Mouse (Mus musculus): Measurements from ENCODE around the gene Ms4a1. TPM values are rescaled to one million over a fixed set of nuclear protein-coding genes. Genes with fewer than 3 reads are reported as not detected.
"Not testable (repeated sequence)": the region's sequence is repeated elsewhere in the genome, so short reads cannot be mapped to it uniquely, and the experiment has no call there.

The Ms4a1 gene
- polyA plus RNA-seq (2016; fragmentation: Nextera tagmentation; extraction: Ambion mirVana), result not detected in 2 replicates

DNA sequence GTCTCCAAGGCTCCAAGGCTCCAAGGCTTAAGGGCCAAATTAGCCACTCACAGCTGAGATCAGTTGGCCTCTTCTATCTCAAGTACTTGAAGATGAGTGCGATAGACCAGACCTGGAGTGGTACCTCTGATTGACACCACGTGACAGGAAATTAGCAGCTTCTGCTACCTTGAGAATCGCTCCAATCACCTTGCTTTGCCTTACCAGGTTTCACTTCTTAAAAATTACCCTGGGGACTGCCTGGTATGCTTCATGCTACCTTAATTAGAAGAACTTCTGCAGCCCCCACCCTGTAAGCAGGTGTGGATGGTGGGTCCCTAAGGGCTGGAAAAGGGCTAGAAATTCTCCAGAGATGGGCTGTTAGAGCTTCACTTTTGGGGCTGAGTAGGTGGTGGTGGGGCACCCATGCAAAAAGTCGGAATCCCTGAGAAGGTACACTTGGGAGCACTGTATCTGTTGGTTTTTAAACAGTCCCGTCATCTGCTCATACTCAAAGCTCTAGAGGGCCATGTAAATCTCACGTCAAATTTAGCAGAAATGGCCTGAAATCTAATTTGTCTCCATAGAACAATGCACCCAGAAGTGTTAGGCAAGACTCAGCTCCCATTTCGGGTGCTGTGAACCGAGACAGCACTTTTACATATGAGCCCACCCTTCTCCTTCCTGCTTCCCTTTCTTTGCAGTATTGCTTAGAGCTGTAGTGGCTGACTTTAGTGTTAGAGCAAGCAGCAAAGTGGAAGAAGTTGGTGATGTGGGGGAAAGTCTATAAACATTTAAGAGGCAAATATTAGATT, at the start of gene Ms4a1:
Gene Ms4a1, minus strand, starts transcription at position 190 of the 794 bp plus-strand sequence.
- no peaks in the 10 kb centered on the region for H3K9me3 ChIP-seq (replicated peaks)
- no peak within 1 kb of the TSS for H3K4me2 ChIP-seq
- no peaks in the 10 kb centered on the region for H3K27me3 ChIP-seq (replicated peaks)
- H3K36me3 ChIP-seq, result no peaks in the 10 kb centered on the region
- no peak within 1 kb of the TSS for H3K27ac ChIP-seq (ENCODE audit: poor library complexity, severe bottlenecking)
- no peak for ATAC-seq (ENCODE audit: insufficient number of reproducible peaks, low FRiP score)
- no peaks in the 10 kb centered on the region for H3K4me1 ChIP-seq (replicated peaks)
- 74% methylated on average over 8 of the region's 8 CpGs for WGBS
- H3K9ac ChIP-seq, result no peak within 1 kb of the TSS
- H3K4me3 ChIP-seq, result no peak within 1 kb of the TSS

DNA sequence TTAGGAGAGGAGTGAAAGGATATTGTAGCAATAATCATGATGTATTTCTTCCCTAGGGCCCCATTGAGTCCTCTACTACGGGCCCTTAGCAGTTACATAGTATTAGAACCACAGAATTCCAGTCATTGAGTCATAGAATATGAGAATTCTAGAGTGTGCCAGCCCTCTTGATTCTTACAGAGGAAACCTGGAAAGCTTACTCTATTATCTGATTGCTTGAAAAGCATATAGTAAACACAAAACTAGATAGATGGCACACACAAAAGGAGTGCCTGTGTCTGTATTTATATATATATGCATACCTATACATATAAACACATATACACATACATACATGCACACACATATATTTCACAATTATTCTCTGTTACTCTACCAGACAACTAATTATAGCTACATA, 48.3 kb upstream of the Ms4a1 start, which contains the start of gene Ms4a14:
Gene Ms4a14, minus strand, starts transcription at position 101 of the 400 bp plus-strand sequence.
- H3K27me3 ChIP-seq (replicated peaks), result no peaks in the 10 kb centered on the region
- no peak within 1 kb of the TSS for H3K4me3 ChIP-seq
- no peak within 1 kb of the TSS for H3K27ac ChIP-seq (ENCODE audit: poor library complexity, severe bottlenecking)
- H3K4me1 ChIP-seq (replicated peaks), result no peaks in the 10 kb centered on the region
- no peak within 1 kb of the TSS for H3K4me2 ChIP-seq
- no peaks in the 10 kb centered on the region for H3K36me3 ChIP-seq
- 66% methylated on average over 1 of the region's 1 CpGs for WGBS
- H3K9ac ChIP-seq, result no peak within 1 kb of the TSS
- no peak for ATAC-seq (ENCODE audit: insufficient number of reproducible peaks, low FRiP score)
- H3K9me3 ChIP-seq (replicated peaks), result no peaks in the 10 kb centered on the region

DNA sequence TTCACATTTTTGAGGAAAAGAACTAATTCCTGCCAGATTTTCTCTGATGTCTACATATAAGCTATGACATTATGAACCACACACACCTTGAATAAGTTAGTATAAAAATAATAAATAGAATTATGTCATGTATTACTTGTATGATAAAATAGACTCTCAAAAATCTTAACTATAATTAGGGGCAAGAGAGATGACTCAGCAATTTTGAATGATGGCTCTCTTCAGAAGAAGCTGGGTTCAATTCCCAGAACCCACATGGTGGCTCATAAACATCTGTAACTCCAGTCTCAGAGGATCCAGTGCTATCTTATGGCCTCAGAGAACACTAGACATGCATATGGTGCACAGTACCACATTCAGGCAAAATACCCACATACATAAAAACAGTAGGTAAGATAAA, 42.8 kb upstream of the Ms4a1 start:
- H3K27me3 ChIP-seq (replicated peaks), result no peaks in the 10 kb centered on the region
- no peaks in the 10 kb centered on the region for H3K4me1 ChIP-seq (replicated peaks)
- no peak for ATAC-seq (ENCODE audit: insufficient number of reproducible peaks, low FRiP score)
- no peak overlapping the region for H3K4me3 ChIP-seq
- H3K4me2 ChIP-seq, result no peak overlapping the region
- H3K36me3 ChIP-seq, result no peaks in the 10 kb centered on the region
- no peak overlapping the region for H3K9ac ChIP-seq
- no peak overlapping the region for H3K27ac ChIP-seq (ENCODE audit: poor library complexity, severe bottlenecking)
- no peaks in the 10 kb centered on the region for H3K9me3 ChIP-seq (replicated peaks)

DNA sequence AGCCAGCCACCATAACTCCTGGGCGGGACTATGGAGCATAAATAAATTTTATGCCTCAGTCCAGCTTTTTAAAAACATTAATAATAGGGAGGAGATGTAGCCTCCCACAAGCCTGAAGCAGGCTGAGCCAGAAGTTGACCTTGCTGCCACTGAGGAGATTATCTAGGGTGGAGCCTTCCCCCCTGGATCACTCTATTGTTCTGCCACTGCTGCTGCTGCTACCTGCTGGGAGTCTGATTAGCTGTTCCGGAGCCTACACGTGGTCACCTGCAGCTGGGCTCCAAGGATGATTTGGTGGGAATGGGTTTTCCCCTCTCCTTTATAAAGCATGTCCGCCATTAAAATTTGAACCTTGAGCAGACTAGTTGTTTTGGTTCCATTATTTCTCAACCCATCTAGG, 33.5 kb upstream of the Ms4a1 start:
- 49% methylated on average over 4 of the region's 4 CpGs for WGBS
- not testable (repeated sequence) for H3K9ac ChIP-seq; H3K36me3 ChIP-seq; H3K27ac ChIP-seq (ENCODE audit: poor library complexity, severe bottlenecking); ATAC-seq (ENCODE audit: insufficient number of reproducible peaks, low FRiP score); H3K27me3 ChIP-seq (replicated peaks); H3K4me2 ChIP-seq; H3K4me3 ChIP-seq; H3K9me3 ChIP-seq (replicated peaks); H3K4me1 ChIP-seq (replicated peaks)

DNA sequence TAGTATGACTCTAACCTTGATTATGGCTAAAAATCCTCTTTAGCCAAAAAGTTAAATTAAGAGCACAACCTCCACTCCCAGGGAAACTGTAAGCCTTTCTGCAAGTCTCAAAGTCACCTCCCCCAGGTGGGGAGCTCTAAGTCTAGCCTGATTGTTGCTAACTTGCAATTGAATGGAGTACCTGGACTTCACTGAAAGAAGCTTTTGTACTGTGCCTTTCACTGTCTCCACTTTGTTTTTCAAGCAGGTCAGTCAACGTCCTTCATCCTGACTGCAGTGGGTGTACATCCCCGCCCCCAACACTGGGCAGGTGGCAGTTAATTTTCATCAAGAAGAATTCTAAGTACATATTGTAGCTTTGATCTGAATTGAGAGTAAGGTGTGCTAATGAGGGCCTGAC, 32.9 kb upstream of the Ms4a1 start:
- Histone ChIP-seq H3K27me3 (replicated peaks) (no peaks in the 10 kb centered on the region), H3K4me2 (no peak overlapping the region), H3K9me3 (replicated peaks) (no peaks in the 10 kb centered on the region), H3K36me3 (no peaks in the 10 kb centered on the region), H3K9ac (no peak overlapping the region), H3K4me3 (no peak overlapping the region), H3K27ac (ENCODE audit: poor library complexity, severe bottlenecking) (no peak overlapping the region), H3K4me1 (replicated peaks) (no peaks in the 10 kb centered on the region)
- ATAC-seq (ENCODE audit: insufficient number of reproducible peaks, low FRiP score), result no peak
- WGBS, result 60% methylated on average over 2 of the region's 2 CpGs

DNA sequence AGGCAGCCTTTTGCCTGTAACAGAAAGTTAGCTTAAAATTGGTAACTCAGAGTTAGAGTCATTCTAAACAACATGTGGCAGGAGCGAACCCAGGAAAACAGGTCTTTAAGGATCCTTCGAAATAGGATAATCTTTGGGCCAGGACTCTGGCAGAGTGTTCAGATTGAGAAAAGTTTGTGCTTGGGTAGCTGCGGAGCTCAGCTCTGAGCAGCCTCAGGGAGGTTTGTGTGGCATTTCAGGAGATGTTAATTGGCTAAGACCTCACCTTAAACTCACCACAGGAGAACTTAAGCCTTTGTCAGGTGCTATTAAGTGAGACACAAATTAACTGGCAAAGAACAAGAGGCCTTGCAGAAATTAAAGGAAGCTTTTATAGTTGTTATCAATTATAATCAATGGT, 27.6 kb upstream of the Ms4a1 start:
- H3K9me3 ChIP-seq (replicated peaks); ATAC-seq (ENCODE audit: insufficient number of reproducible peaks, low FRiP score); H3K27ac ChIP-seq (ENCODE audit: poor library complexity, severe bottlenecking); H3K36me3 ChIP-seq; H3K4me1 ChIP-seq (replicated peaks); H3K9ac ChIP-seq; H3K27me3 ChIP-seq (replicated peaks): not testable (repeated sequence)
- H3K4me3 ChIP-seq, result peak overlapping the region; percentile 60
- H3K4me2 ChIP-seq, result peak overlapping the region; percentile 74
- 7% methylated on average over 3 of the region's 3 CpGs for WGBS

DNA sequence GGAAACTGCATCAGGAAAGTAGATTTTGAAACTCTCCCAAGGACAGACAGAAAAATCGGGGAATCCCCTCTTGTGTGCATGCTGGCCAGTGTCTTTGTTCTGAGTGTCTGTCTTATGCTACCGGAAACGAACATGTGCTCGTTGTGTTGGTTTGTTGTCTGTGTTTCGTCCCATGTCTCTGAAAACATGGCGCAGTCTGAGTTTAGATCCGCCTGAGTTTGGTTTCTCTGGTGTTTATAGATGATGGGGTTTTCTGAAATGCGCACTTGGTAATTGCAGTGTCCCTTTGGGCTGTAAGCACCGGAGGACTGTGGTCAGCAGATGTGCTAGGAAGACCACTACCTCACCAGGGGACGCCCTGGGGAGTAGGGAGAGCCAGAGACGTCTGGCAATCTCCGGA, 26.9 kb upstream of the Ms4a1 start:
- H3K36me3 ChIP-seq, result no peaks in the 10 kb centered on the region
- H3K4me3 ChIP-seq, result peak overlapping the region; percentile 60
- no peaks in the 10 kb centered on the region for H3K9me3 ChIP-seq (replicated peaks)
- H3K27ac ChIP-seq (ENCODE audit: poor library complexity, severe bottlenecking), result no peak overlapping the region
- peak overlapping the region; percentile 74 for H3K4me2 ChIP-seq
- peak overlapping the region; percentile 56 for H3K9ac ChIP-seq
- WGBS, result 3% methylated on average over 12 of the region's 12 CpGs
- H3K27me3 ChIP-seq (replicated peaks), result no peaks in the 10 kb centered on the region
- no peaks in the 10 kb centered on the region for H3K4me1 ChIP-seq (replicated peaks)
- ATAC-seq (ENCODE audit: insufficient number of reproducible peaks, low FRiP score), result no peak

DNA sequence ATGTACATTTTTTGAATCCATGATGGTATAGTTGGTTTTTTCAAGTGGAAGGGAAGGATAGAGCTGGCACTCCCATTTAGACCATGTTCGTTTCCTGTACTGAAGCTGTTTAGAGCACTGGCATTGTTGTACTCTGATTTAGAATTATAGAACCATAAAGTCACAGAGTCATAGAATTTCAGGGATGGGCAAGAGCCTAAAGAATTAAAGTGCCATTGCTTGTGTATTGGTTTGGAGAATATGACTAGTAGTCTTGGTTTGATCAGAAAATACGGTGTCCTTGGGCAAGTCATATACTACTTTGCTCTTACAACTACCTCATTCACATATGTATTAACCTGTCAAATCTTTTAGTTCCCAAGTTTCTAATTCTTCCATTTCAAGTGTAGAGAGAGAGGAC, 17.7 kb upstream of the Ms4a1 start, which contains the start of gene Ms4a5:
Gene Ms4a5, minus strand, starts transcription at position 101 of the 400 bp plus-strand sequence.
- no peaks in the 10 kb centered on the region for H3K4me1 ChIP-seq (replicated peaks)
- WGBS, result 76% methylated on average over 2 of the region's 2 CpGs
- no peak within 1 kb of the TSS for H3K27ac ChIP-seq (ENCODE audit: poor library complexity, severe bottlenecking)
- no peak within 1 kb of the TSS for H3K9ac ChIP-seq
- no peak within 1 kb of the TSS for H3K4me3 ChIP-seq
- no peak for ATAC-seq (ENCODE audit: insufficient number of reproducible peaks, low FRiP score)
- no peaks in the 10 kb centered on the region for H3K36me3 ChIP-seq
- no peak within 1 kb of the TSS for H3K4me2 ChIP-seq
- no peaks in the 10 kb centered on the region for H3K27me3 ChIP-seq (replicated peaks)
- no peaks in the 10 kb centered on the region for H3K9me3 ChIP-seq (replicated peaks)

DNA sequence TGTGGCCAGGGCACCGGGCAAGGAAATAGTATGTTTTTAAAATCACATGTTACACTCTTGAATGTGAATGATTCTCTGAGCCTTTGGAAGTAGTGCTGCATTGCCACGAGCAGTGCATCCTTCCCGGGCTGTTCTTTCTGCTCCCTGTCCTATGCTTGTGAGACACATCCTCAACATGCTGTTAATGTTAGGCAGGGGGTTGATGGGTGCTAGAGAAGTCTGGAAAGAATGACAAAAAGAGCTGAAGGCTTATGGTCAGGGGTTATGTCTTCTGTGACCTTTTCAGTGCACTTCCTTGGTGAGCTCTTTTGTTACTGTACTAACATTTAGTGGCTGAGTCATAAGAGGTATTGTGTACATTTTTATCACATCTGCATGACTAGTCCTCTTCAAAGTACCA, 14.2 kb upstream of the Ms4a1 start:
- 79% methylated on average over 3 of the region's 3 CpGs for WGBS

DNA sequence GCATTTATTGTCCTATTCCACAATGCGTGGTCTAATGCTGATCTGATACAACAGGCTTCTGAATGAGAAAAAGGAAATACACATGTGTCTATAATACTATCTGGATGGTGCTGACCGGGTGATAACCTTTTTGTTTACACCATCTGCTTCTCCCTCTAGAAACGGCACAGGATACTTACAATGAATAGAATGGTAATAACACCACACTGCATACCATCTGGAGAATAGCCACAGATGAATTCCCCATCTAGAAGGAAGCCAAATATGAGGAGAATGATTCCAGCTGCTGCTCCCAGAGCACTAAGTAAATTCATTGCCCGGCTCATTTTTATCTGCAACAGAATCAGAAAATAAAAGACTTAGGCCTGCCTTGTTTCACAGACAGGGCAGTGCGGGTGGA, 10.4 kb upstream of the Ms4a1 start:
- Histone ChIP-seq H3K9ac (no peak overlapping the region), H3K27me3 (replicated peaks) (no peaks in the 10 kb centered on the region), H3K4me1 (replicated peaks) (no peaks in the 10 kb centered on the region), H3K4me3 (no peak overlapping the region), H3K36me3 (no peaks in the 10 kb centered on the region), H3K4me2 (no peak overlapping the region), H3K9me3 (replicated peaks) (no peaks in the 10 kb centered on the region), H3K27ac (ENCODE audit: poor library complexity, severe bottlenecking) (no peak overlapping the region)
- no peak for ATAC-seq (ENCODE audit: insufficient number of reproducible peaks, low FRiP score)
- WGBS, result 62% methylated on average over 5 of the region's 5 CpGs

More for the DNA sequence above, 14.2 kb upstream of the Ms4a1 start:
- no peaks in the 10 kb centered on the region for H3K36me3 ChIP-seq
- no peak overlapping the region for H3K4me3 ChIP-seq
- H3K9ac ChIP-seq, result no peak overlapping the region
- H3K9me3 ChIP-seq (replicated peaks), result no peaks in the 10 kb centered on the region
- no peaks in the 10 kb centered on the region for H3K4me1 ChIP-seq (replicated peaks)
- no peak overlapping the region for H3K27ac ChIP-seq (ENCODE audit: poor library complexity, severe bottlenecking)
- no peak overlapping the region for H3K4me2 ChIP-seq
- no peak for ATAC-seq (ENCODE audit: insufficient number of reproducible peaks, low FRiP score)
- H3K27me3 ChIP-seq (replicated peaks), result no peaks in the 10 kb centered on the region

DNA sequence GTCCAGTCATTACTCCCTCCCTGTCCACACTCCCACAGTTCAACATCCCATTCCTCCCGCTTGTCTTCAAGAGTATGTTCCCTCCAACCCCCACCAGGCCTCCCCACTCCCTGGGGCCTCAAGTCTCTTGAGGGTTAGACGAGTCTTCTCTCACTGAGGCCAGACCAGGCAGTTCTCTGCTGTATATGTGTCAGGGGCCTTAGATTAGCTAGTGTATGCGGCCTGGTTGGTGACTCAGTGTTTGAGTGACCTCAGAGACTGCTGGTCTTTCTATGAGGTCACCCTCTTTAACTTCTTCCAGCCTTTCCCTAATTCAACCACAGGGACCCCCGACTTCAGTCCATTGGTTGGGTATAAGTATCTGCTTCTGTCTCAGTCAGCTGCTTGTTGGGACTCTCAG, 915 bp upstream of the Ms4a1 start:
- H3K27ac ChIP-seq (ENCODE audit: poor library complexity, severe bottlenecking), result no peak overlapping the region
- no peak overlapping the region for H3K4me2 ChIP-seq
- H3K9me3 ChIP-seq (replicated peaks), result no peaks in the 10 kb centered on the region
- H3K4me1 ChIP-seq (replicated peaks), result no peaks in the 10 kb centered on the region
- no peak for ATAC-seq (ENCODE audit: insufficient number of reproducible peaks, low FRiP score)
- H3K27me3 ChIP-seq (replicated peaks), result no peaks in the 10 kb centered on the region
- H3K4me3 ChIP-seq, result no peak overlapping the region
- WGBS, result 58% methylated on average over 4 of the region's 4 CpGs
- H3K9ac ChIP-seq, result no peak overlapping the region
- H3K36me3 ChIP-seq, result no peaks in the 10 kb centered on the region
